Mouse (Mus musculus): Measurements from ENCODE around the gene Ddb2. TPM values are rescaled to one million over a fixed set of nuclear protein-coding genes. Genes with fewer than 3 reads are reported as not detected.
A peak's percentile ranks its signal among the peaks of the same experiment; 100 is the strongest.

The Ddb2 gene
- total RNA-seq (2022), result 10 to 100 TPM; 11.2 to 12.4 (median 11.9) TPM

DNA sequence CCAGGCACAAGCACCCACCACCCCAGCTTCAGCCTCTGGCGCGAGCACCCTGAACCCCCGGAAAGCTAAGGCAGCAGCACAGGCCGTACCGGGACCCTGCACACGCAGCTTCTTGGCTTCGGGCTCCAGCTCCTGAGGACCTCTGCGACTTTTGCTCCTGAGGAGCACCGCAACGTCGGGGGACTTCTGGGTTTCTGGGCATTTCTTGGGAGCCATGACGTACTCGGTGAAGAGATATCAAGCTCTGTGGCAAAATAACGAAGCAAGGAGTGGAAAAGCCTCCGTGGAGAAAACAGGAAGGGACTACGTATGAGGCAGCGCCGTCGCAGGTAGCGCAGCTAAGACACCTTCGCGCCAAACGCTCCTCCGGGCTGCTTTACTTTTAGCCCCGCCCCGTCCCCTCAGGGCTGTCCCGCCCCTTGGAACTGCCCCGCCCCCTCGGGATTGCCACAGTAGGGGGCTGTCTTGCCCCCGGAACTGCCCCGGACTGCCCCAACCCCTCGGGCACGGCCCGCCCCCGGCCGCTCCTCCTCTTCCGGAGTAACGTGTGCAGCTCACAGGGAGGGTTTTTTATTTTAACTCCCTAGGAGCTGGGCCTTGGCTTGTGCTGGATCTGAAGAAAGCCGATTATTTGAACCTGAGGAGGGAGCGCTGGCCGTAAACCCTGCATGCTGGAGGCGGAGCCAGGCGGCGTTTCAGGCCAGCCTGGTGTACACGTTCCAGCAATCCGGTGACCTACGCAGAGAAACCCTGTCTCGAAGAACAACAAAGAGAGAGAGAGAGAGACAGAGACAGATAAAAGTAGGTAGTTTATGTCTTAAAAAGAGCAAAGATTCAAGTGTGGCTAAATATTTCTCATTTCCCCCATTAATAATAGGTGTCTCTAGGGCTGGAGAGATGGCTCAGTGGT is at the start of gene Ddb2:
Gene Ddb2 (minus strand): TSS at position 382 of the 910 bp plus-strand sequence.
- peak; percentile 77 to 84 for DNase-seq (ENCODE audit: low spot score in 2 of 2)

DNA sequence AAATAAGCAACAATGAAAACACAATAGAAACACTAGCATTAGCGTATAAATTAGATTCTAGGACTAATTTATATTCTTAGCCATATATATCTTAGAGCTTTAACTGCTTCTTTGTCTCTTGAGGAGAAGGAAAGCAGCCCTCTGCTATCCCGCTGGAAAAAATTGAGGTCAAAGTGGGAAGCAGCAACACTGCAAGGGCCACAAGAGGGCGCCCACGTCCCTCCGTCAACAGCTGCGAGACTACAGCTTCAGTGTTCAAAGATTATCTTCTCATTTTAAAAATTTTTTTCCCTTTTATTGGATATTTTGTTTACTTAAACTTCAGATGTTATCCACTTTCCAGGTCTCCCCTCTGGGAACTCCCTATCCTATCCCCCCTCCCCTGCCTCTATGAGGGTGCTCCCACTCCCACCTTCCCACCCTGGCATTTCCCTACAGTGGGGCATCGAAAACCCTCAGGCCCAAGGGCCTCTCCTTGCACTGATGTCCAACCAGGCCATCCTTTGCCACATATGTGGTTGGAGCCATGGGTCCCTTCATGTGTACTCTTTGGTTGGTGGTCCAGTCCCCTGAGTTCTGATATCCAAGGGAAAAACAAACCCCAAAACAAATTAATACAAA is 49.2 kb upstream of the Ddb2 start:
- DNase-seq (ENCODE audit: low spot score in 2 of 2), result peak in 1 of 2 experiments; percentile 81

DNA sequence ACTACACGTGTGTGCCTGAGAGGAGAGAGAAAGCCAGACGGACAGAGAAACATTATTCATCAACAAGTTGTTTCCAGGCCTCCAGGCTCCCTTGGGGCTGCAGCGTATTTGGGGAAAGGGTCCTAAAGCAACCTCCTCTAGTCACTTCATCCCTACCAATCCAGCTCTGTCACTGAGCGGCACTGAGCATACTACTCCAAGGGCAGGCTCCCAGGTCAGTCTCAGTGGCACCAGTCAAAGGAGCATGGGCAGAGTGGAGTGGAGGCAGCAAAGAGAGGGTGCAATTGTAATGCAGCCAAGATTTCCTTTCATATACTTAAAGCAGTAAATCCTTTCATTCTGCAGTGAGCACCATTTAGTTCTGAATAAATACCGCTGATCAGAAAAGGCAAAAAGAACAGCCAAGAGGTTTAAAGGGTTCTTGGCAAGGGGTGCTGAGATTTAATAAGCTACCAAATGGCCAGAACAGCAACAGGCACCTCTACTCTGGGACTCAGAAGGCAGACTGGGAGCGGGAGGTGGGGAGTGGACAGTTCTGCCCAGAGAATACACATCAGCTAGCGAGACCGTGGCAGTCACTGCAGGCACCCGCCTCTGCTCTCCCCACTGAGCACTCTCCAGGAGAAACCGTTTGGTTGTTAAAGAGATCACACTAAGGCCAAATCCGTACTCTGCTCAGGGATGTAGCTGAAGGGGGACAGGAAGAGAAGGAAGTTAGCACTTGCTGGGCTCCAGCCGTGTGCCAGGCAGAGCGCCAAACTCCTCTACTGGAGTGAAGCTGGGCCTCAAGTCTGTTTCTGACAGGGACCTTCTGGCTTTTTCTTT is 47.8 kb upstream of the Ddb2 start:
- peak in 1 of 2 experiments; percentile 43 for DNase-seq (ENCODE audit: low spot score in 2 of 2)

DNA sequence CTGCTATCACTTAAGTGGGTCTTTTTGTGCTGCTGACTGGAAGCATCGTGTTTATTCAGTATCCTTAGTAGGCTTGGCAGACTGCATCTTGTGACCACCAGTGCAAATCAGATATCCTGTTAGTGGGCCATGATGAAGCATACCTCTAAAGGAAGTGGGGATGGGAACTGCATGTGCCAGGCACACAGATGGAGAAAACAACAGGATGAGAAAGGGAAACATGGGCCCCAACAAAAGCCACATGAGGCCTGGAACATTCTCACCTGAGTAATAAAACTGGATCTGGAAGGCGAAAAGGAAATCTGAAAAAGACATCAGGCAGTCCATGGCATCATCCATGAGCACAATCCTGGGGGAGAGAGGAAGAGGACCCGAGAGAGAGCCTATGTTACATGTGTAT is 47.2 kb upstream of the Ddb2 start:
- no peak for DNase-seq (ENCODE audit: low spot score in 2 of 2)

DNA sequence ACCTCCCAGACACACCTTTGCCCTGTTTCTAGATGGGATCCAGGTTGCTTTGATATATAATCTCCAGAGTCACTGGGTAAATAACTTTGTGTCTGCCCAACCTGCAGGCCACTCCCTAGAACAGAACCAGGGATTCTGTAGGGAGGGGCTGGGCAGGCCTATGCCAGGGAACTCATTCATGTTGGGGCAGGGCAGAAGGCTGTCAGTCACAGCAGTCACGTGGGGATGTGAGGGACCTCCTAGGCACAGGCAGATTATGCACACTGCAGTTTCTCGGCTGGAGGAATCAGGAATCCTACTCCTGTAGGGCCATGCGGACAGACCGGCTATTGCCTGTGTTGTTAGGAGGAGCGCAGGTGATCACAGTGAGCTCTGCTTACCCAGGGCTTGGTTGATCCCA is 44.6 kb upstream of the Ddb2 start:
- no peak for DNase-seq (ENCODE audit: low spot score in 2 of 2)

DNA sequence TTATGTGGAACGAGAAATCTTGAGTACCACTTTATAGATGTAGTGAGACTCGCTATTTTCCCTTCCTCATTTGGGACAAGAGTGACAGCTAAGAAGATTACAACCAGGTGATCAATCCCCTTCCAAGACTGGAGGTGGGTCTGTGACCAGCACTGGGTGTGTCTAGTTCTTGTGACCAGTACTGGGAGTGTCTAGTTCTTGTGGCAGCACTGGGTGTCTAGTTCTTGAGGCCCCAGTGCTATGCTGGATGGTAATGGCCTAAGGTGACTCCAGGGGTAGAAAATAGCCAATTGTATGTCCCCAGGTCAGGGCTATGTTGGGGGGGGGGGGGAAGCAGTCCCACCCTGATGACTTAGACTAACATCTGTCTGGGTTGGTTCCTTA is 42.6 kb upstream of the Ddb2 start:
- DNase-seq (ENCODE audit: low spot score in 2 of 2), result no peak

DNA sequence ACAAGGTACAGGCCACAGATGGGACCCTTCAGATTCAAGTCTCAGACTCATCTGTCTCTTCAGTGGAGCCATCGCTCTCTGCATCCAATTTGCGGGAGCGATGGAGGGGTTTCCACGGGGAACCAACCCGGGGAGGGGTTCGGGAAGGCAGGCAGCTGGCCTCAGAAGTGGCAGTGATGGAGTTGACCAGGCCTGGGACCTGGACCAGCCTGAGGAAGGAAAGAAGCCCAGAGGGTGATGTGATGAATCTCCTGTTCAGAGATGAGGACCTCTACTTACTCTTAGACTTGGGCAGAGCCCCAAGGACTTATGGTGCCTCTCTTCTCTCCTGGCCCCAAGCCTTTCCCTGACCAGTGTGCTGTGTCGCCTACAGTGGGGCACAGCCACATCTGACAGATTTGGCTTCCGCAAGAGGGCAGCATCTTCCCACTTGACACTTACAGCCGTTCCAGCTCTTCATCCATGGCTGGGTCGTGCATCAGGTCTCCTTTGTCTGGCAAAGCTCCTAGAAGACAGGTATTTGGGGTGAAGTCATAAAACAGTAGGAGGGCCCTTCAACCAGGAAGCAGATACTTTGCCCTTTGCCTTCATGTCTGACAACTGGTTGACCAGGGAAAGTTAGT is 42.1 kb upstream of the Ddb2 start:
- DNase-seq (ENCODE audit: low spot score in 2 of 2), result no peak

DNA sequence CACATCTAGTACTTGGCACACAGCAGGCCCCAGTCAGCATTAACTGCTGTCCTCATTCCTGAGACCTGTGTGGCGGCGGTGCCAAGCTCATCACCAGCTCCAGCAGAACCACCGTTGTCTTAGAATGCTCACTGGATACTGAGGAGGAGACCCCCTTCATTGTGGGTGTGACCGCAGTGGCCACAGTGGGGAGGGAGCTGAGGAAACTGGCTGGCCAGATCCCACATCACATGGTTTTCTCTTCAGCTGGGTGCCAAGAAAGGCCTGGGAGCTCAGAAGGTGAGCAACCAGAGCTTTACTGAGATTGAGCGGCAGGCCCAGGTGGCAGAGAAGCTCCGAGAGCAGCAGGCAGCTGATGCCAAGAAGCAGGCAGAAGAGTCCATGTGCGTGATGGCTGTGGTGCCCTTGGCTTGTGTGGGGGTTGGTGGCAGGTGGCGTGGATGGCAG is 32.9 kb upstream of the Ddb2 start:
- no peak for DNase-seq (ENCODE audit: low spot score in 2 of 2)

DNA sequence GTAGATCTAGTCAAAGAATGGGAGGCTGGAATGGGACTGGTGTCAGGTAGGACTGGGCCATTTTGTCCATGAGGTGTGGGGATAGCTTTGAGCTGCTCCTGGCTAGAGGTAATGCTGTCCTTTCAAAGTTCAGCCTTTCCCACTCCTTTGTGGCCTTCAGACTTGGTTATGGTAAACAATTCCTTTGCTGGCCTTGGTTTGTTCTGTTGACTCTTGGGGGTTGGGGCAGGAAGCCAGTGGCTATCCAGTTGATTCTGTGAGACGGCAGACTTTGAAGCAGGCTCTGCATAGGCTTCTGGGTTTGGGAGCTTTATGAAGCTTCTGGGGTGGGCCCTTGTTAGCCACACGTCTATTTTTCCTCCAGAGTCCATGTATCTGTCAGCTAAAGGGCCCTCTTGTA is 31.9 kb upstream of the Ddb2 start:
- DNase-seq (ENCODE audit: low spot score in 2 of 2), result no peak

DNA sequence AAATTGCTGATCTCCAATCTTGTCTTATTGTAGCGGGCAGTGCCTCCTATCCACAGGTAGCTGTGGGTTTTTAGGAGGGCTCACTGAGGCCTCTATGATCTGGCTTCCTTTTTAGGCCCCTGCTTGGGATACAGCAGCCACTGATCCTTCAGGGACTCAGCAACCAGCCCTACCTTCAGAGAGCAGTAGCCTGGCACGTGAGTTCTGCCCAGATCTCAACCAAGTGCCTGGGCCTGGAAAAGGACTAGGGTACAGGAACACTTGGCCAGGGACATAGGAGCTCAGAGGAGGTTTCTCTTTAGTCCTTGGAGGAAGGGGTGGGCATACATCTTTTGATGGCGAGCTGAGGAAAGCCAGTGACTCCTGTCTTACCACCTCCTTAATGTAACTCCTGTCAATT is 31.3 kb upstream of the Ddb2 start:
- no peak for DNase-seq (ENCODE audit: low spot score in 2 of 2)

DNA sequence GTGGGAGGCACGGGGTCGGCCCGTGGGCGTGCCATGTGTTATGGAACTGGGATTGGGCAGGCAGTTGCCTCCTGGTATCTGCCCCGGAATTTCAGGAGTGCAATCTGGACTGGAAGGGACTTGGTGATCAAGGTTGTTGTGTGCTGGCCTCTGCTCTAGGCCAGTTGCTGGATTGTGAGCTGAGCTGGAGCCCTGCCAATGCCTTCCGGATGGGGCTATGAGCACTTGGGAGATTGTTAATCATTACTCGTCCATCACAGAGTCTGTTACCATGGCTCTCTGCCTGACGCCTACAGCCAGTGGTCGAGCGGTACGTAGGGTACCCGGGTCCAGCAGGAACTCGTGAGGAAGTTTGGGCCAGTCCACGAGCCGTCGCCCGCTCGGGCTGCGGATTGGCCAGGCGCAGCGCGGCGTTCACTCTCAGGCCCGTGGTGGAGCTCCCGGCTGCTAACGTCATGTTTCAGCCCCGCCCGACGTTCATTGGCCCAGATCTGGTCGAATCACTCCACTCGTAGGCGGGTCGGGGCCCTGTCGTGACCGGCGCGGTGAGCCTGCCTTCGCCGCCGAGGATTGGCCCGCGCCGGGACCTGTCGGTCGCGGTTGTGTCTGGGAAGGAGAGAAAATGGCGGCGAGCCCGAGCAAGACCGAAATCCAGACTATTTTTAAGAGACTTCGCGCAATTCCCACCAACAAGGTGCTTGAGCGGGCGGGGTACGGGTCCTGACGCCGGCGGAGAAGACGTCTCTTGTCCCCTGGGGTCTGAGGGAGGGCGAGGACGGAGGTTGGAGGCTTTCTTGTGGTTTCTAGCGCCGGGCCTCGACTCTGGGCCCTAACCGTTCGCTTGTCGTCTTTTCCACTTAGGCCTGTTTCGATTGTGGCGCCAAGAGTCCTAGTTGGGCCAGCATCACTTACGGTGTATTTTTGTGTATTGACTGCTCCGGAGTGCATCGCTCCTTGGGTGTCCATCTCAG is 28.2 kb upstream of the Ddb2 start, which contains the start of gene Arfgap2:
Gene Arfgap2 (plus strand): TSS at position 264 of the 971 bp plus-strand sequence.
- DNase-seq (ENCODE audit: low spot score in 2 of 2), result peak; percentile 98 to 99

DNA sequence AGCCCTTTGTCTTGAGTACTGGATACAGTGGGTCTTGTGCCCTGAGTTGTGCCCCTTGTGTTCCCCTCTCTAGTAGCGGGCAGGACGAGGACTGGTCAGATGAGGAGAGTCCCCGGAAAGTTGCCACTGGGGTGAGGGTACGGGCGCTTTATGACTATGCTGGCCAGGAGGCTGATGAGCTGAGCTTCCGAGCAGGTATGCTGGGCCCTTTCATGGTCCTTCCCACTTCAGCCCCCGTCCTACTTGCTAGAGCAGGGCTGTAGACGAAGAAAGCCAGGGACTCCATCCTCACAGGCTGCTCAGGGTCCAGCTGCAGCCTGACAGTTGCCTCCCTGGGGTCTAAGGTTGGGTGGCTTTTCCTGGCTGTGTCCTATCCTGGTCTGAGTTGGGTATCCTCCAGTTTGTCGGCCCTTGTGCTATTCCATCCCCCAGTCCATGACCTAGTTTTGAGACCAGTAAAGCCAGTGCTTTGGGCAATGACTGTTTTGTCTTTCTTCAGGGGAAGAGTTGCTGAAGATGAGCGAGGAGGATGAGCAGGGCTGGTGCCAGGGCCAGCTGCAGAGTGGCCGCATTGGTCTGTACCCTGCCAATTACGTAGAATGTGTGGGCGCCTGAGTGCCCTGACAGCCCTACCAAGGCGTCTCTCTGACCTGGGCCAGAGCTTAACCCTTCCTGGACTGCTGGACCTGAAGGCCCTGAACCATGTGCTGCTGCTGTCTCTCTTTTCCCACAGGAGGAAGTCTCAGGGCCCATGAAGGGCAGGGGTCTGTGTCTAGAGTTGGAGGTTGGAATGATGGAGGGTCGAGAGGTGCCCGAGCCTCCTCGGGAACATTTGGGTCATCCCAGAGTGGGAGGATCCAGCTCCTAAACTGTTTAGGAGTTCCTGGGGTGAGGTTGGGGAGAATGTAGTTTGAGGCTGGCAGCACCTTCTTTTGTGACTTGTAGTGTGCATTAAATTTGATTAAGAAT is 27.2 kb upstream of the Ddb2 start:
- no peak for DNase-seq (ENCODE audit: low spot score in 2 of 2)

DNA sequence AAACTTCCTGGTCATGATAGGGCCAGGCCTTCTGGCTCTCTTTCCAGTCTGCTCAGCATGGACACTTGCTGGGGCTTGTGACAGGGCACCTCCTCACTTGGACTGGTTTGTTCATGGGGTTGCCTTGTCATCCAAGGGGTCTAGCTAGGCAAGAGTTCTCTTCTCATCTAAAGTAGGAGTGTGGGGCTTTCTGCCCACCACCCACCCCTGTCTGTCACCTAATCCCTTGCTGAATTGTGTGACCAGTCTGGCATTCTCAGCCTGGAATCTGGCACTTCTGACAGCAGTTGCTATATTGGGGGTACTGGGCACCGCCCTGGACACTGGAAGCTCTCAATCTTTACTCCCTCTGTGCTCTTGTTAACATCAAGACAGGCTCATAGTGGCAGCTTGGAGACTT is 22.7 kb upstream of the Ddb2 start:
- no peak for DNase-seq (ENCODE audit: low spot score in 2 of 2)

DNA sequence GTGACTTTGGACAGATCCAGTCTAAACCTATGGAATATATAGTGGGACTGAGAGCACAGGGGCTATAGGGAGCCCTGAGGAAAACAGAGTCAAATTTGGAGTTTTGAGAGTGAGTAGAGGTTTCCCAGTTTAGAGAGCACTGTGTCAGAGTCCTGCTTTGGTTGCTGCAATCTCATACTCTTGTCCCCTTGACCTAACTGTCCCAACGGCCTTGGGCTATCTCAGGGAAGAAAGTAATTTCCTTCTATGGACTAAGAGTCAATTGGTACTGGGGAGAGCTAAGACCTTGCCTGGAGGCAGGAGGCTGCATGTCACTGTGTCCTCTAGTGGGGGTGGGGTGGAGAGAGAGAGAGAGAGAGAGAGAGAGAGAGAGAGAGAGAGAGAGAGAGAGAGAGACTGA is 22.0 kb upstream of the Ddb2 start:
- DNase-seq (ENCODE audit: low spot score in 2 of 2), result no peak

DNA sequence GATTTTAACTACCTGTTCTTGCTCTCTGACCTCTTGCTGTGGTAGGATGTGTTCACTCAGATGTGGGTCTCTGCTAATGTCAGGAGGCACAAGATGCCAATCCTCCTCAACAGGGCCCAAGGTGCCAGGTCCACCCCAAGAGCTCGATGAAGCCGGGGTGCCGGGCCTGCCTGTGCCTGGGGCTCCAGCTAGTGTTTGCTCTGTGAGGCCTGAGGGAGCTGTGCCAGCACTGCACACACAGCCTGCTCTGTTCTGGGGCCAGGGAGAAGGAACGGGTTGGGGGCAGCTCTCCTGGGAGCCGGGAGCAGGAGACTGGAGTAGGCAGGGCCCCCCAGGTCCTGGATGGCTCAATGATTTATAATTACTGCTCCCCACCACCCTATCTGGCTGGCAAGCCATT is 21.3 kb upstream of the Ddb2 start:
- DNase-seq (ENCODE audit: low spot score in 2 of 2), result no peak

DNA sequence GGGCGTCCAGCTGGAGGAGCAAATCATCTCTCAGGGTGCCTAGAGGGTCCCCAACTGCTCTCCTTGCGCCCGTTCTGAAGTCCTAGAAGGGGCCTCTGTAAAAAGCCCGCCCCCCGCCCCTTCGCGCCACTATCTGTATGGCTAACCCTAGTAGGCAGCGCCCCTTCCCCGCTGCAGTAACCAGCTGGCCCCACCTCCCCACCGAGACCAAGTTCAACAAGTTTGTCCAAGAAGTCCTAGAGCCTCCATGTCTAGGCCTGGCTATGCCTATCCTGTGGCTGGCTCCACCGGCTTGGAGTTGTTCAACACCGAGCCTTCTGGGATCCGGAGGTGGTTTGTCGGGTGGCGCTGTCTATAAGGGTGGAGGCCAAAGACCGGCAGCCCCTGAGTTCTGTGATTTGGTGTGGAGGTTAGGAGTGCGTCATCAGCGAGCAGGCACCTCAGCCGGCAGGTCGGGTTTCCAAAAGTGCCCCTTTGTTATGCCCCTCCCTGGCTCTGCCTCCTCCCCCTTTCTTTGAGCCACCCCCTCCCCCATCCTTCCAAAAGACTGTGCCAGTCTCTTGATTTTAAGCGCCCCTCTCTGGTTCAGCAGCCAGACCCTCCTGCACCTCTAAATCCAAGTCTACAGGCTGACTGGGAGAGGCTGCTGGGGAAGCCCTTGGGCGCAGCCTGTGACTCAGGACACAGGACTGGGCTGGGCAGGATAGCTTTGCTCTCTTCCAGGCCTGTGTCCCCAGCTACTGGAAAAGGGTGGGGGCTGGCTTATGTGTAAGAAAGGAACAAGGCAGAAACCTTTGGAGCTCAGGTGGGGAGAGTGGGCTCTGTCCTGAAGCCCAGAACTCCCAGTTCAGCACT is 20.6 kb upstream of the Ddb2 start:
- DNase-seq (ENCODE audit: low spot score in 2 of 2), result no peak

DNA sequence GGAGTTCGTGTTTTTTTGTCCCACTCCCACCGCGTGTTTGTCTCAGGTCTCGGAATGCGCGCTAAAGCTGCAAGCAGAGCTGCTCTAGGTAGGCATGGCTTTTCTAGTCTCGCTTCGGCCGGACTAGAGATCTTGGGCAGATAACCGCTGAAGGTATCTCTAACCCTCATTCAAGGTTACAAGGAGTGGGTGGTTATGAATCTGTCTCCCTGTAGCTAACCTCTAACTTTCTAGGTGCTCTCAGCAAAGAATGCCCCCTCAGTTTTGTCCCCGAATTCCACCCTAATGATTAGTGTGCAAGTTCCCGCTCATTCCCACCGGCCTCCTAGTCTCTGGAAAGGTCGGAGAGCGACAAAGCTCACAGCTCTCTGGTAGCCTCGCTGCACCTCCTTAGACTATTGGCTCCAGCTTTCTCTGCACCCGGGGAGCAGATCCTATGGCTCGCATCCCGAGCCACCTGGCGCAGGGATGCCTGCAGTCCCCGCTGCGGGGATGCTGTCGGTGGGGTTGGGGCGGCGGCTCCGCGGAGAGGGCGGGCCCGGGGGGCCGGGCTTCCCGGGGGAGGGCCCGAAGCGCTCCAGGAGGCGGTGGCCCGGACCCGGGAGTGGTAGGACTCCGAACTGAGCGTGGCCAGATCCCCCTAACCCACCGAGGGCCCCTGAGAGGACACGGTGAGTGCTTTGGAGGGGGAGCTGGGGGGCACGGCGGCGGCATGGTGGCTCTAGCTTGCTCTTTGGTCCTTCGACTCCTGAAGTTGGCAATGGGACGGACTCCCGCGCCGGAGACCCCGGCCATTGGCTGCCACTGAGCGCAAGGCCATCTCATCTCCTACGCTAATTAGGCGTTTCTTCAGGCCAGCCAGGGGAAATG is 19.7 kb upstream of the Ddb2 start:
- no peak for DNase-seq (ENCODE audit: low spot score in 2 of 2)
